Mouse (Mus musculus): ENCODE results near the gene Swap70. TPM values are rescaled to one million over a fixed set of nuclear protein-coding genes. Genes with fewer than 3 reads are reported as not detected.

Swap70 gene
- total RNA-seq (2018; cell fraction: chromatin; rRNA removed): 1,000 to 10,000 TPM in 1 of 26 experiments, 100 to 1,000 TPM in 25; 109 to 1,215 (median 168) TPM
- 100 to 1,000 TPM in 4 of 26 experiments, 10 to 100 TPM in 22; 49.9 to 246 (median 55.3) TPM for total RNA-seq (2018; cell fraction: cytosol; rRNA removed)
- 100 to 1,000 TPM in 21 of 26 experiments, 10 to 100 TPM in 5; 92.3 to 689 (median 138) TPM for total RNA-seq (2018; cell fraction: nucleus; rRNA removed)
- 47.8 to 56.9 TPM (median 50.1 TPM) in 3 replicates for polyA plus RNA-seq (2018)

DNA sequence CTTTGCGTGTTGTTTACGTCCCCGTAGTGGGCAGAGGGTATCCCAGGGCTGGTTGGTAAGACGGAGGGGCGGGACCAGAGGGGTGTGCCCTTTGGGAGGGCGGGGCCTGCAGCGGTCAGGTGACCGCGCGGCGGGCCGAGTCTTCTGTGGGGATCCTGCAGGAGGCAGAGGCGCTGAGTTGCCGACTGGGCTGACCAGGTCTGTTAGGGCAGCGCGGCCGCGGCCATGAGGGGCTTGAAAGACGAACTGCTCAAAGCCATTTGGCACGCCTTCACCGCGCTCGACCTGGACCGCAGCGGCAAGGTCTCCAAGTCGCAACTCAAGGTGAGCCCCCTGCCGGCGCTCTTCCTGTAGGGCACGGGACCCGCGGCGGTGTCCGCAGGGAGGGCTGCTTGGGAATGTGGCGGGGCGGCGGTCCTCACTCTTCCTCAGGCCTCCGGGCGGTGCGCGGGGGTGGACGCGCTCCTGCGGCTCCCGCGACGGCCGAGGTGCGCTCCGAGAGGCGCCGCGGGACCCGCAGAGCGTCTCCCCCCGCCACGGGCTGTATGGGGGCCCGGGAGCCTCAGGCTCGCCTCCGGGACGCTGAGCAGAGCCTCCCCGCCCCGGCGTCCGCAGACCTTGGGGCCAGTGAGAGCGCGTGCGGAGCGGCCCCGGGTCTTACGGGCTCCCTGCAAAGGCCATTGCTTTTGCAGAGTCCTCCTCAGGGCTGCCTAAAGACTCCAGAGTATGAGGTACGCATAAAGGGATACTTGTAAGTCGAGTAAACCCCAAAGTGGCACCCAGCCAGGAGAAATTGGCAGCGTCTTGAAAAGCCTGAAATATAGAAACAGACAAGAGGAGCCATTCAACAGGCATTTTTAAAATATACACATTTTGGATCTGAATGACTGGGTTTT, at the start of gene Swap70:
TSS of gene Swap70 (plus strand) at position 126 of the 896 bp plus-strand sequence.
- 0% methylated on average over 57 of the region's 73 CpGs for WGBS (ENCODE audit: missing documents)
- H3K36me3 ChIP-seq (ENCODE audit: inconsistent target): no peaks in the 10 kb centered on the region
- peaks cover 48% of the 10 kb centered on the region for H3K79me2 ChIP-seq (ENCODE audit: inconsistent target)
- peak within 1 kb of the TSS; percentile 76 for H3K4me3 ChIP-seq (ENCODE audit: inconsistent target)
- H3K27ac ChIP-seq: peak within 1 kb of the TSS; percentile 75

DNA sequence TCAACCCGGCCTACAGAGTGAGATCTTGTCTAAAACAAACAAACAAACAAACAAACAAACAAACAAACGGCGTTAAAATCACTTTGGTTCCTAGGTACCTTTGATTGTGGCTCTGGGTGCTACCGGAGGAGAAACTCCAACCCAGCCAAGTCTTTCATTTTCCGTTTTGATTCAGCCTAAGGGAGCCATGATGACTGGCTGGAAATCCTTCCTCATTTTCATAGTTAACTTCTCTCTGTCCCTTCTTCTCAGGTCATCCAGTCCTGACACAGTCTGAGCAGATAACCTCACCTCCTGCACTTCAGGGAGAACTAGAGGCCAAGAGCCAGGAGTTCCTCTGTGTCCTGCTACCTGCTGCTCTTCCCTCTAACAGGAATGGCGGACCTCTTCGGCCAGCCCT, 42.3 kb upstream of the Swap70 start:
- Histone ChIP-seq H3K4me3 (ENCODE audit: inconsistent target) (no peak overlapping the region), H3K27ac (no peak overlapping the region), H3K79me2 (ENCODE audit: inconsistent target) (no peaks in the 10 kb centered on the region), H3K36me3 (ENCODE audit: inconsistent target) (no peaks in the 10 kb centered on the region)
- 70% methylated on average over 7 of the region's 7 CpGs for WGBS (ENCODE audit: missing documents)

DNA sequence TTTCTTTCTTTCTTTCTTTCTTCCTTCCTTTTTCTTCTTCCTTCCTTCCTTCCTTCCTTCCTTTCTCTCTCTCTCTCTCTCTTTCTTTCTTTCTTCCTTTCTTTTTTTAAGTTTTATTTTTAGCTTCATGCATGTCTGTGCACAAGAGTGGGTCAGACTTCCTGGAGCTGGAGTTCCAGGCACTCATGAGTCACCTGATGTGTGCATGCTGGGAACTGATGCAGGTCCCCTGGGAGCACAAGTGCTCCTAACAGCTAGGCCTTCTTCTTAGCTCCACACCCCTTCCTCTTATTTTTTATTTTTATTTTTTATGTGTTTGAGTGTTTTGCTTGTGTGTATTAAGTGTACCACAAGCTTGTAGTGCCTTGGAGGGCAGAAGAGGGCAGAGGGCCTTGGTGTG, 40.9 kb upstream of the Swap70 start:
- Histone ChIP-seq H3K36me3 (ENCODE audit: inconsistent target) (no peaks in the 10 kb centered on the region), H3K4me3 (ENCODE audit: inconsistent target) (no peak overlapping the region), H3K27ac (no peak overlapping the region), H3K79me2 (ENCODE audit: inconsistent target) (no peaks in the 10 kb centered on the region)

DNA sequence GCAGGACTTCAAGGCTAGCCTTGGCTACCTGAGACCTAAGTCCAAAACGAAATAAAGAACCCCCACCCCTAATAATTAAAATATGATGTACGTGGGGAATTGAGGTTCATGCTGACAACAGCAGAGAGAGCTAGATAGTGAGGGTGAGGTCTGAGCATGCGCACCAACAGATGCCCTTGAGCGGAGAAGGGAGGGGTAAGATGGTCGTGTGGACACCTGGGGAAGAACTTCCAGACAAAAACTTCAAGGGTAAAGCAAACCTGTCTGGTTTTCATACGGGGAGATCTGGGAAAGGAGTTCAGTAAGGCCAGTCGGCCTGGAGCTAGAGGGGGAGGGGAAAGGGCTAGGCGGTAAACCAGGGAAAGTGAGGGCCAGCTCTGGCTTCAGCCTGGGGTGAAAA, 40.1 kb upstream of the Swap70 start:
- no peak overlapping the region for H3K4me3 ChIP-seq (ENCODE audit: inconsistent target)
- H3K79me2 ChIP-seq (ENCODE audit: inconsistent target): no peaks in the 10 kb centered on the region
- H3K27ac ChIP-seq: no peak overlapping the region
- WGBS (ENCODE audit: missing documents): 96% methylated on average over 7 of the region's 8 CpGs
- H3K36me3 ChIP-seq (ENCODE audit: inconsistent target): no peaks in the 10 kb centered on the region

DNA sequence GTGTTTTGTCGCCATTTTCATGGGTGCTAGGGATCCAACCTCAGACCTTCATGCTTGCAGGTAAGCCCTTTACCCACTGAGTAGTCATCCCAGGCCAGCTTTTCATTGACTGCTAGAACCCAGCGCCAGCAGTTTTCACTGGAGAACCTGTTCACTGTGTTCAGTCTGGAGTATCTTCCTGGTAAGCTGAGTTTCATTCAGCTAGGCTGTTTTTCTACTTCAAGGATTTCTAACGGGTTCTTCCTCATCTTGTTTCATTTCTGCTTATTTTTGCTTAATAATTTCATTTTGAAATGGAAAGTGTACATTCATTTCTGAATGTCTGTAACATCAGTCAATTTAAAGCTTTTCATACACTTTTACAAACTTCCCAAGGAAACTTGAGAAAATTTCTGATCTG, 36.9 kb upstream of the Swap70 start:
- no peaks in the 10 kb centered on the region for H3K36me3 ChIP-seq (ENCODE audit: inconsistent target)
- peak overlapping the region; percentile 67 for H3K27ac ChIP-seq
- no peaks in the 10 kb centered on the region for H3K79me2 ChIP-seq (ENCODE audit: inconsistent target)
- no peak overlapping the region for H3K4me3 ChIP-seq (ENCODE audit: inconsistent target)
- WGBS (ENCODE audit: missing documents): 54% methylated on average over 3 of the region's 3 CpGs

DNA sequence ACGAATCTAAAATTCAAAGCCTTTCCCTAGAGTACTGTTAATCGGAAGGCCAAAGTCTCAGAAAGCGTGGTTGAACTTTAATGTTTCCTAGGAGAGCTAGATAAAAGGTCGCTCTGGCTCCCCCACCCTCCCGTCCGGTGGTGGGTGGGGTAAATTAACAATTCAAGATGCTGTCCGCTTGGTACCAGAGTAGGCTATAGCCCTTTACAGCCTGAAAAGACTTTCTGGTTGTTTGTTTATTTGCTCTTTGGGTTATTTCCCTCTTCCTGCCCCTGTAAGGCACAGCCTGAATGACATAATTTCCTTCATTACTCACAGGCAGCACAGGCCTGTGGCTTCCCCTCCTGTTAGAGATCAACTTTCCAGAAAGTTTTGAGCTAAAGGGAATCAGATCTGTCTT, 31.6 kb upstream of the Swap70 start:
- Histone ChIP-seq H3K36me3 (ENCODE audit: inconsistent target) (no peaks in the 10 kb centered on the region), H3K4me3 (ENCODE audit: inconsistent target) (no peak overlapping the region), H3K27ac (peak overlapping the region; percentile 76), H3K79me2 (ENCODE audit: inconsistent target) (no peaks in the 10 kb centered on the region)
- WGBS (ENCODE audit: missing documents): 54% methylated on average over 7 of the region's 7 CpGs

DNA sequence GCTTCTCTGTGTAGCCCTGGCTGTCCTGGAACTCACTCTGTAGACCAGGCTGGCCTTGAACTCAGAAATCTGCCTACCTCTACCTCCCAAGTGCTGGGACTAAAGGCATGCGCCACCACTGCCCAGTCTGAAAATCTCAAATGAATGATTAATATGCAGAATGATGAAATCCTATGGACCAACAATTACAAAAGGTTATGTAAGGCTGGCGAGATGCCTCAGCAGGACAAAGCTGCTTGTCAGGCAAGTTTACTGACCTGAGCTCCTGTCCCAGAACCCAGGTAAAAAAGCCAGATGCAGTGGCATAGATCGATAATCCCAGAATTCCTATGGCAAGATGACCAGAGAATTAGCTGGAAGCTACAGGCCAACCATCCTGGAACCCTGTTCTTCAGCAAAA, 28.3 kb upstream of the Swap70 start:
- no peaks in the 10 kb centered on the region for H3K79me2 ChIP-seq (ENCODE audit: inconsistent target)
- H3K36me3 ChIP-seq (ENCODE audit: inconsistent target): no peaks in the 10 kb centered on the region
- WGBS (ENCODE audit: missing documents): 94% methylated on average over 3 of the region's 3 CpGs
- H3K4me3 ChIP-seq (ENCODE audit: inconsistent target): no peak overlapping the region
- H3K27ac ChIP-seq: no peak overlapping the region

DNA sequence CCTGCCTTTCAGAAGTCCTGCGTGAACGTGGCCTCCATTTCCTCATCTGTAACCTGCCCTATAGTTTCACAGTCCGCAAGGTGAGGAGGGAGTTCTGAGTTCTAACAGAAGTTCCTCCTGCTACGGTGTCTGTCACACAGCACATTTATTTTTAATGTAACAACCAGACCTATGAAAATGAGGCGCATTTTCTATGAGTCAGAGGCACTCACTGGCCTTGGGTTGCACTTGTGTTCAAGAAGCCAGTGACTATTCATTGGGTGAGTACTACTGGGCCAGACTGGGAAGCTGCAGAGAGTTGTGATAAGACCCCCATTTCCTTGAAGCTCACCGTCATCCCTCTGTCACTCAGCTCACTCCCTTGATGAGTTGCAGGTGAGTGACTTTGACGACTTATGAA, 24.3 kb upstream of the Swap70 start:
- no peaks in the 10 kb centered on the region for H3K36me3 ChIP-seq (ENCODE audit: inconsistent target)
- no peak overlapping the region for H3K27ac ChIP-seq
- 91% methylated on average over 7 of the region's 7 CpGs for WGBS (ENCODE audit: missing documents)
- no peaks in the 10 kb centered on the region for H3K79me2 ChIP-seq (ENCODE audit: inconsistent target)
- no peak overlapping the region for H3K4me3 ChIP-seq (ENCODE audit: inconsistent target)

DNA sequence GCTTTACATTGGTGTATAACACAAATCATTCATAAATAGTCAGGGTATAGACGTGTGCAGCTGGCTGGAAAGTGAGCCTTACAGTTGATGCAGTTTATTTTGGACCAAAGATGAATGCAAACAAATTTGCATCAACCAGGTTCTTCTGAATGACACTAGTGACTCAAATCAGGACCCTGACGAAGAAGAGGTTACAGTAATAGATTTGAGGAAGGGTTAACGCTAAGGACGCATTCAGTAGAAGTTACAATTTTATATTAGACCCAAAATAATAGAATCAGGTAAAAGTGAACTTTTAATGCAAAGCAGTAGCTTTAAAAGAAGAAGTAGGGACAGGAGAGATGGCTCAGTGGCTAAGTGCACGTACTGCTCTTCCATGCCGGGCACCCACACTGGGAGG, 19.6 kb upstream of the Swap70 start:
- no peak overlapping the region for H3K4me3 ChIP-seq (ENCODE audit: inconsistent target)
- H3K27ac ChIP-seq: no peak overlapping the region
- H3K79me2 ChIP-seq (ENCODE audit: inconsistent target): no peaks in the 10 kb centered on the region
- no peaks in the 10 kb centered on the region for H3K36me3 ChIP-seq (ENCODE audit: inconsistent target)
- 93% methylated on average over 6 of the region's 6 CpGs for WGBS (ENCODE audit: missing documents)

DNA sequence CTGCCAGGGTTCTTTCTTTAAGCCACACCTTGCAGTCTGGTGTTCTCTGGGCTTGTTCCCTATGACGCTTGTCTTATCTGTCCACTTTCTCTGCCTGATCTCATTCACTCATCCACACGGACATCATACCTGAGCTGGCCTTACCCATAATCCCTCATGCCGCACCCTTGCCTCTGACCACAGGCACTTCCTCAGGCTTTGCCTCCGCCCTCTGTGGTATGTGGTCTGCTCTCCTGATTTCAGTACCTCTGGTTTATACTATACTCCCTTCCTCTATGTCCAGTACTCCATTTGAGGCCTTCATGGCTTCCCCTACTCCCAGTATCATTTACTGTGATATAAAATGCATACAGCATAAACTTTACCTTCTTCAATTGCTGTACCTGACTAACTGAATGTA, 17.3 kb upstream of the Swap70 start:
- Histone ChIP-seq H3K79me2 (ENCODE audit: inconsistent target) (no peaks in the 10 kb centered on the region), H3K4me3 (ENCODE audit: inconsistent target) (no peak overlapping the region), H3K36me3 (ENCODE audit: inconsistent target) (no peaks in the 10 kb centered on the region), H3K27ac (peak overlapping the region; percentile 71)
- WGBS (ENCODE audit: missing documents): 54% methylated on average over 4 of the region's 4 CpGs

DNA sequence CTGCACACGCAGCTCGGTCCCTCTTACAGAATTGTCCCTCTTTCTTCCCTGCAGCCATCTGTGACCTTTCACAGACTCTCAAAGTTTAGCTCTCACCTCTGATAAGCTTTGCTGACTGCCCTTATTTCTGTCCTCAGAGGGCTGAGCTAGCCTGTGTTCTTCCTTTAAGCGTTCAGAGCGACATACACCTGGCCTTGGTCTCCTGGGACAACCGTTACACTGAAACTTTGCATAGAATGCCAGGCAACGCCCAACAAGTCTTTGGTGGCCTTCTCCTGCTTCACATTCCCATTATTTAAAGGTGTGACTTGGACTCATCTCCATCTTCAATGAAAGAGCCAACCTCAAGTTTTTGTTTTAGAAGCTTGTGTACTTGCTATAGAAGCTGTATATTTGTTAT, 13.2 kb upstream of the Swap70 start:
- no peak overlapping the region for H3K4me3 ChIP-seq (ENCODE audit: inconsistent target)
- H3K36me3 ChIP-seq (ENCODE audit: inconsistent target): no peaks in the 10 kb centered on the region
- 98% methylated on average over 6 of the region's 6 CpGs for WGBS (ENCODE audit: missing documents)
- H3K27ac ChIP-seq: no peak overlapping the region
- no peaks in the 10 kb centered on the region for H3K79me2 ChIP-seq (ENCODE audit: inconsistent target)

DNA sequence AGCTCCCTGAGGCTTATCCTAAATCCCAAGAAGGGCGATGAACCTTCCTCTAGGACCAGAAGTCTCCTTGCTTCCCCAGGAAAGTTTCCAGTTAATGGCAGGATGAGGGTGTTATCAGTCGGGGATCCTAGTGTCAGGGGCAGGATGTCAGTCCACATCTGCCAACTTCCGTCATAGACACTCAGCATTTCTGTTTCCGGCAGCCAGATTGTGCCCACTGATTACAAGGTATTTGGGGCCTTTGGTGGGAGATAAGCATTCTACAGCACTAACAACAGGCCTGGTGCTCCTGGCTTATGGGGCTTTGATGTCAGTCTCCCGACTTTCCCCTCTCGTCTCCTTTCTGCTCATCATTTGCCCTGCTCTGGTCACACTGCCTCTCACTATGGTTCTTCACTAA, 12.1 kb upstream of the Swap70 start:
- Histone ChIP-seq H3K4me3 (ENCODE audit: inconsistent target) (no peak overlapping the region), H3K79me2 (ENCODE audit: inconsistent target) (no peaks in the 10 kb centered on the region), H3K27ac (no peak overlapping the region), H3K36me3 (ENCODE audit: inconsistent target) (no peaks in the 10 kb centered on the region)
- WGBS (ENCODE audit: missing documents): 79% methylated on average over 6 of the region's 6 CpGs

DNA sequence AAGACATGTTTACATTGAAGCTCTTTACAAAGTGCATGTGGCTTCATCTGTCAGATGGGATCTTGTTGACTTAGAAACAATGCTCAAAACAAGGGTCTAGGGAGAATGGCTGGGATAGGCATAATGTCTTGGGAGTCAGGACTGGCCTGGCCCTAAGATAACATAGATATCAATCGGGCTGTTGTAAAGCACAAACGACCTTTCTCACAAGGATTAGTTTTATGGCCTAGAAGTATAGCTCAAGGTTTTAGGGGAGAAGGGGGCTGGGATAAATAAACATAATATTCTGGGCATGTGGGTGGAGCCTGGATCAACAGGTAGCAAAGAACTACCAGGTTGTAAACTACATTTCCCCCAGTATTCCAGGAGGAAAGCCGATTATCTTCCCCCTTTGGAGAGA, 10.5 kb upstream of the Swap70 start:
- H3K79me2 ChIP-seq (ENCODE audit: inconsistent target): no peaks in the 10 kb centered on the region
- H3K4me3 ChIP-seq (ENCODE audit: inconsistent target): no peak overlapping the region
- WGBS (ENCODE audit: missing documents): 85% methylated on average over 3 of the region's 3 CpGs
- H3K36me3 ChIP-seq (ENCODE audit: inconsistent target): no peaks in the 10 kb centered on the region
- H3K27ac ChIP-seq: no peak overlapping the region

DNA sequence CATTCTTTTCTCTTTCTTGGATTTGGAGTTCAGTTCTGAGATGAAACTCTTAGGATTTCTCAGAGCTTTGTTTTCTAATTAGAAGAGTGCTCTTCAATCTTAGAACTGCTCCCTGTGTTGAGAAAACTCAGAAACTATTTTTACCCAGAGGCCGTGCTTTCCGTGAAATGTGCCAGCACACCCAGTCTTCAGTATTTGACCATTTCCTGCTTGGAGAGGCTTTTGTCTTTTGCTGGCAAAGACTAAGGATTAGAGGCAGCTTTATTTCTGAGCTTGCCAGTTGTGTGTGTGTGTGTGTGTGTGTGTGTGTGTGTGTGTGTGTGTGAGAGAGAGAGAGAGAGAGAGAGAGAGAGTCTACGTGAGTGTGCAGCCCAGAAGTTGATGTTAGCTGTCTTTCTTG, 6.6 kb upstream of the Swap70 start:
- WGBS (ENCODE audit: missing documents): 92% methylated on average over 2 of the region's 3 CpGs
- H3K36me3 ChIP-seq (ENCODE audit: inconsistent target): no peaks in the 10 kb centered on the region
- H3K4me3 ChIP-seq (ENCODE audit: inconsistent target): no peak overlapping the region
- no peaks in the 10 kb centered on the region for H3K79me2 ChIP-seq (ENCODE audit: inconsistent target)
- H3K27ac ChIP-seq: no peak overlapping the region

DNA sequence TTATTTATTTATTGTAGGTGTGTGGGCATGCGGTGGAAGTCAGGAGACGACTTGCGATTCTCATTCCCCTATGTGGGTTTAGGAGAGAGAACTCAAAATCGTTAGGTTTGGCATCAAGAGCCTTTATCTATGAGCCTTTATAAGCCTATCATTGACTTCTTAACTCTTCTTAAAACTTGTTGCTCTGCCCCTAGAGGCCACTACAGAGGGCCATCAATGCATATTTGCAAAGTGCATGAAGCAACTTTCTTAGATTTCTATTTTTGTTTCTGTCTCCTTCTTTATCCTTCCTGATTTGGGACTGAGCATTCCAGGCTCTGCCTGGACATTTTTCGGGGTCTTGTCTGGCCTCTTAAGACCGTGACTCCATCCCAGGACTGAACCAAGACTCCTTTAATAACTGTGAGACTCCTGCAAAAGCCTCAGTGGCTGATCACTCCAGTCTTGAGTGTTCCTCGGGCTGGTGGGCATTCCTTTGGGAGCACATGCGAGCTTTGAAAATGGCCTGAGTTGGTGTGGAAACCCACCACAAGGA, 393 bp upstream of the Swap70 start:
- Histone ChIP-seq H3K79me2 (ENCODE audit: inconsistent target) (peaks cover 41% of the 10 kb centered on the region), H3K27ac (peak overlapping the region; percentile 75), H3K4me3 (ENCODE audit: inconsistent target) (peak overlapping the region; percentile 76), H3K36me3 (ENCODE audit: inconsistent target) (no peaks in the 10 kb centered on the region)
- 16% methylated on average over 8 of the region's 8 CpGs for WGBS (ENCODE audit: missing documents)

Data from macrophage (primary cell).